Mouse (Mus musculus): ENCODE data around the gene Tgif1.

The Tgif1 gene

DNA sequence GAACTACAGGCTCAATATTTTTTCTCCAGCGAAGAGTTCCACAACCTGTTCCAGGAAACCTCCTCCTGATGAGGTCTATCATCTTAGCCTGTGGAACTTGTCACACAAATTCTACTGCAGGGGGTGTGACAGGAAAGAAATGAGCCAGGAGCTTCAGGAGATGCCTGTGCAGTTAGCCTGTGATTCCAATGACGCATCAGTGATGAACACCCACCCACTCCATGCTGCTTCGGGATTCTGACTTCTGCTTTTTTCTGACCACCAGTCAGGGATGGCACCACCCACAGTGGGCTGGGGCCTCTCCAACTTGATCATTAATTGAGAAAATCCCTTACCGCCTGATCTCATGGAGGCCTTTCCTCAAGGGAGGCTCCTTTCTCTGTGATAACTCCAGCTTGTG, 54.1 kb downstream of the Tgif1 start:
- no peak for DNase-seq

DNA sequence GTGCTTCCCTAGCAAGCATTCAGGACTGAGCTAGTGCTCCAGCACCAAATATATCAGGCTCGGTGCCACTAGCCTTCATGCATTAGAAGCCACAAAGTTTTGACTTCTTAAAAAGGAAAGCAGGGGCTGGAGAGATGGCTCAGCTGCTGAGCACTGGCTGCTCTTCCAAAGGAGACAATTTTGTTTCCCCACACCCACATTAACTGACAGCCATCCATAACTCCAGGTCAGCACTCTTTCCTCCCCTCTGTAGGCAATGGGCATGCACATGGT, 55.6 kb downstream of the Tgif1 start:
- DNase-seq: no peak

DNA sequence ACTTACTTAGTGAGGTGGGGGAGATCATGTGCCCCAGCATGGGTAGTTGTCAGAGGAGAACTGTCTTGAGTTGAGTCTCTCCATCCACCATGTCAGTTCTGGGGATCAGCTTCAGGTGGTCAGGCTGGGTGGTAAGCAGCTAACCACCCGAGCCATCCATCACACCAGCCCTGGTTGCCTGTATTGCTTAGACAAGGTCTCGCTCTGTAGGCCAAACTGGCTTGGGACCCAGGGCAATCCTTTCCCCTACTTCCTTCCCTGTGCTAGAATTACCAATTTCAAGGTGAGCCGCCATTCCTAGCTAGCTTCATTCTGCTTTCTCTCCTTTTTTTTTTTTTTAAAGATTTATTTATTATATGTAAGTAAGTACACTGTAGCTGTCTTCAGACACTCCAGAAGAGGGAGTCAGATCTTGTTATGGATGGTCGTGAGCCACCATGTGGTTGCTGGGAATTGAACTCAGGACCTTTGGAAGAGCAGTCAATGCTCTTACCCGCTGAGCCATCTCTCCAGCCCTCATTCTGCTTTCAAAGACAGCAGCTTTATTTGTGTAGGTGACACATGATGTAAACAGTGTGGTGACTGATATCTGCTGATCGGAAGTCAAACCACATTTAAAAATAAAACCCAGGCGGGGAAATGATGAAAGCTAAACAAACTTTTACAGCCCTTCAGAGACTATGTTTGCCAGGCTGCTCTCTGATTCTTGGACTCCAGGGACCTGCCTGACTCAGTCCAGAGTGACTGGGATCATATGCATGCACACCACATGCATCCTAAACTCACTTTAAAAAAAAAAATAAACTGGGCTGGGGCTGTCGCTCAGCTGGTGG, 56.2 kb downstream of the Tgif1 start:
- DNase-seq: no peak

DNA sequence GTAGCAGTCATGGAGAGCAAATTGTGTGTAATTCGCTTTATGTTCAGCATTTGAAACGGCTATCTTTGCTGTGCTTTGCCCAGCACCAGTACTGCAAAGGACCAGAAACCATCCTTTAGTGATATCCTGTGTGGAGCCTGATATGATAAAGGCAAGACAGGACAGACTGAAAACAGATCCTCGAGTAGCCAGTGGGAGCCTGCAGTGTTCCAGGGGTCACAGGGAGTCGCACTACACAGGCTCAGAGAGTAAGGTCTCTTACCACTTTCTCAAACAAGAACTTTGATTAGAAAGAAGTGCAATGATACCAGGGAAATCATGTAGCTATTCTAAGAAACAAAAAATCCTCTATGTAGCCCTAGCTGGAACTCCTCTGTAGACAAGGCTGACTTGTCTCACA, 58.1 kb downstream of the Tgif1 start:
- DNase-seq: no peak

DNA sequence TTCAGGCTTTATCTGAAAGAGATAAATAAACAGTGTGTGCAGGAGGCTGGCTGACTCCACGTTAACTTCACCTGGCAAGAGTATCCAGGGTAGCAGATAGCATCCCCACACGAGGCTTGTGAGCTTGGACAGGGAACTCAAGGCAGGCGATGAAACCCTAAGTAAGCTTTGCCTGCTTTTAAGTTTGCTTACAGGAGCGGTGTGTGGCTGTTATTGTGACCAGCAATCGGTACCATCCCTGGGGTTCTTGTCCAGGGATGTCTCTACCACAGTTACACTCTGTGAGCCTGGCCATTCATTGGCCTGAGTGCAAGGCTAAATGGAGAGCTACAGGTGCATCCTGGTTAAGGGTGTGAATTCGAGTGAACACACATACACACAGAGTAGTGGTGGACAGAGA, 58.6 kb downstream of the Tgif1 start:
- no peak for DNase-seq

DNA sequence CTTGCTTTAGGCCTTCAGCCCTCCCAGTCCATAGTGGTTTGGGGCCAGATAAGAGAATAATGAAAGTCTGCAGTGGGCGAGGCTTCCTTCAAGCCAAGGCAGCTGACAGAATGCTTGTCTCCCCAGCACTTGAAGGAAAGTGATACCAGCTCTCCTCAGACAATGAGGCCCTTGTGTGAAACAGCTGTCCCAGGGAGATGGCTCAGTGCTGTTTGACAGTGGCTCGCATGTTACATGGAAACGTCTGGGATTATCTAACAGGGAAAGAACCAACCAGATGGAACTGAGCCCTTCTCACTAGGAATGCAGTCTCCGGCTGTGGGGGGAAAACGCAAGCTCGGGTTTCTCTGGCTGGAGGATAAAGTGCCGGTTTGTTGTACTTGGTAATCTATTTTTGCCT, 59.1 kb downstream of the Tgif1 start:
- DNase-seq: no peak
